Mouse (Mus musculus) limb, embryonic 15.5 days (tissue): ENCODE measurements around the gene Zbtb16. TPM values are rescaled to one million over a fixed set of nuclear protein-coding genes. Genes with fewer than 3 reads are reported as not detected.

Experiments used
- ATAC-seq: fragments of 200-750 bp; cut with Nextera tagmentation; 2 replicates; pipeline ENCODE4 v1.8.0; 2017; ENCODE audit warnings: low read depth, moderate TSS enrichment; ENCODE audit not compliant: insufficient number of reproducible peaks, low FRiP score, low TSS enrichment
- H3K27ac ChIP-seq: fragments of 300-500 bp; sonication (generic); 2 replicates; pipeline ENCODE4 v1.5.1; 2015; ENCODE audit warnings: moderate library complexity, mild to moderate bottlenecking, inconsistent platforms
- H3K27me3 ChIP-seq: fragments of 300-500 bp; sonication (generic); 2 replicates; pipeline ENCODE4 v1.6.1; 2015; ENCODE audit warnings: inconsistent platforms
- H3K36me3 ChIP-seq: fragments of 300-500 bp; sonication (generic); 2 replicates; pipeline ENCODE4 v1.6.1; 2015; ENCODE audit warnings: inconsistent platforms
- H3K4me1 ChIP-seq: fragments of 300-500 bp; sonication (generic); 2 replicates; pipeline ENCODE4 v1.6.1; 2015; ENCODE audit warnings: inconsistent platforms
- H3K4me2 ChIP-seq: fragments of 300-500 bp; sonication (generic); 2 replicates; pipeline ENCODE4 v1.6.1; 2015; ENCODE audit warnings: mild to moderate bottlenecking, inconsistent platforms
- H3K4me3 ChIP-seq: fragments of 300-500 bp; sonication (generic); 2 replicates; pipeline ENCODE4 v1.5.1; 2015; ENCODE audit warnings: mild to moderate bottlenecking, inconsistent platforms
- H3K9ac ChIP-seq: fragments of 300-500 bp; sonication (generic); 2 replicates; pipeline ENCODE4 v1.6.1; 2015; ENCODE audit warnings: inconsistent platforms
- H3K9me3 ChIP-seq: fragments of 300-500 bp; sonication (generic); 2 replicates; pipeline ENCODE4 v1.6.1; 2016; ENCODE audit warnings: inconsistent platforms
- WGBS: fragments of 180-500 bp; shearing (Covaris S2); methylation state at CpG from one replicate; pipeline ENCODE4 v1.1.7; 2015; 5-methylcytosine and 5-hydroxymethylcytosine counted together
- polyA plus RNA-seq: library from polyadenylated mRNA; unstranded; fragments of >200 nt; fragmentation: Nextera tagmentation; extraction: Ambion mirVana; gene quantifications from 2 replicates; pipeline ENCODE4 v1.2.1, GENCODE M21; 2015

The Zbtb16 gene
- polyA plus RNA-seq, 1 experiment from 2014 or later: 5.7 TPM

- H3K4me3 ChIP-seq: no peak overlapping the region
- no peaks in the 10 kb centered on the region for H3K36me3 ChIP-seq
- no peak overlapping the region for H3K9ac ChIP-seq
- no peak overlapping the region for H3K4me2 ChIP-seq
- H3K9me3 ChIP-seq: no peaks in the 10 kb centered on the region
- H3K4me1 ChIP-seq: peaks cover 11% of the 10 kb centered on the region; the same call in 1 of the 2 replicates
- H3K27me3 ChIP-seq: peaks cover 25% of the 10 kb centered on the region
- H3K27ac ChIP-seq: no peak overlapping the region
- WGBS: 86% methylated on average over 3 of the region's 3 CpGs
- no peak for ATAC-seq
Observed at GRCm38 (mm10) chr9:48666702-48667101, 169.3 kb downstream of the Zbtb16 start.

GRCm38 (mm10) chr9:48663052-48663433, 173.0 kb downstream of the Zbtb16 start:
- Histone ChIP-seq H3K4me1 (peaks cover 11% of the 10 kb centered on the region; the same call in 1 of the 2 replicates), H3K9ac (no peak overlapping the region), H3K4me2 (no peak overlapping the region), H3K27me3 (peaks cover 30% of the 10 kb centered on the region), H3K4me3 (no peak overlapping the region), H3K27ac (no peak overlapping the region), H3K9me3 (no peaks in the 10 kb centered on the region), H3K36me3 (no peaks in the 10 kb centered on the region)
- no peak for ATAC-seq
- 32% methylated on average over 13 of the region's 13 CpGs for WGBS

- ATAC-seq: no peak
- Histone ChIP-seq H3K27ac (no peak overlapping the region), H3K4me1 (peaks cover 11% of the 10 kb centered on the region; the same call in 1 of the 2 replicates), H3K27me3 (peaks cover 35% of the 10 kb centered on the region), H3K36me3 (no peaks in the 10 kb centered on the region), H3K4me3 (no peak overlapping the region), H3K9me3 (no peaks in the 10 kb centered on the region), H3K4me2 (no peak overlapping the region), H3K9ac (no peak overlapping the region)
- 20% methylated on average over 15 of the region's 15 CpGs for WGBS
Observed at GRCm38 (mm10) chr9:48662361-48663051, 173.5 kb downstream of the Zbtb16 start.

- Histone ChIP-seq H3K36me3 (no peaks in the 10 kb centered on the region), H3K9me3 (no peaks in the 10 kb centered on the region), H3K4me1 (peaks cover 11% of the 10 kb centered on the region; the same call in 1 of the 2 replicates), H3K4me2 (no peak overlapping the region), H3K27me3 (peaks cover 40% of the 10 kb centered on the region), H3K27ac (no peak overlapping the region), H3K4me3 (no peak overlapping the region), H3K9ac (no peak overlapping the region)
- 59% methylated on average over 9 of the region's 9 CpGs for WGBS
- no peak for ATAC-seq
Observed at GRCm38 (mm10) chr9:48661225-48662023, 174.6 kb downstream of the Zbtb16 start.

- no peak for ATAC-seq
- Histone ChIP-seq H3K9ac (no peak overlapping the region), H3K9me3 (no peaks in the 10 kb centered on the region), H3K4me3 (no peak overlapping the region), H3K4me2 (no peak overlapping the region), H3K27ac (no peak overlapping the region), H3K36me3 (no peaks in the 10 kb centered on the region), H3K4me1 (no peaks in the 10 kb centered on the region), H3K27me3 (peaks cover 22% of the 10 kb centered on the region)
- 16% methylated on average over 5 of the region's 5 CpGs for WGBS
Observed at GRCm38 (mm10) chr9:48655525-48656169, 180.4 kb downstream of the Zbtb16 start.

- no peak overlapping the region for H3K4me2 ChIP-seq
- no peaks in the 10 kb centered on the region for H3K36me3 ChIP-seq
- H3K27ac ChIP-seq: no peak overlapping the region
- H3K9ac ChIP-seq: no peak overlapping the region
- ATAC-seq: no peak
- H3K27me3 ChIP-seq: peaks cover 31% of the 10 kb centered on the region
- no peak overlapping the region for H3K4me3 ChIP-seq
- no peaks in the 10 kb centered on the region for H3K4me1 ChIP-seq
- no peaks in the 10 kb centered on the region for H3K9me3 ChIP-seq
- 9% methylated on average over 8 of the region's 8 CpGs for WGBS
Observed at GRCm38 (mm10) chr9:48654730-48655129, 181.3 kb downstream of the Zbtb16 start.

GRCm38 (mm10) chr9:48653399-48654070, 182.5 kb downstream of the Zbtb16 start:
- ATAC-seq: no peak
- Histone ChIP-seq H3K4me2 (no peak overlapping the region), H3K27ac (no peak overlapping the region), H3K4me3 (no peak overlapping the region), H3K27me3 (peaks cover 43% of the 10 kb centered on the region), H3K36me3 (no peaks in the 10 kb centered on the region), H3K4me1 (peaks cover 8% of the 10 kb centered on the region), H3K9me3 (no peaks in the 10 kb centered on the region), H3K9ac (no peak overlapping the region)
- WGBS: 42% methylated on average over 7 of the region's 7 CpGs

- 50% methylated on average over 4 of the region's 4 CpGs for WGBS
- ATAC-seq: no peak
- H3K9ac ChIP-seq: no peak overlapping the region
- H3K4me3 ChIP-seq: no peak overlapping the region
- H3K4me2 ChIP-seq: no peak overlapping the region
- no peaks in the 10 kb centered on the region for H3K9me3 ChIP-seq
- H3K36me3 ChIP-seq: no peaks in the 10 kb centered on the region
- H3K4me1 ChIP-seq: peaks cover 12% of the 10 kb centered on the region
- no peak overlapping the region for H3K27ac ChIP-seq
- H3K27me3 ChIP-seq: peaks cover 45% of the 10 kb centered on the region
Observed at GRCm38 (mm10) chr9:48652026-48652425, 184.0 kb downstream of the Zbtb16 start.

GRCm38 (mm10) chr9:48650846-48651245, 185.2 kb downstream of the Zbtb16 start:
- no peaks in the 10 kb centered on the region for H3K36me3 ChIP-seq
- no peak overlapping the region for H3K4me3 ChIP-seq
- H3K4me1 ChIP-seq: peaks cover 12% of the 10 kb centered on the region
- no peaks in the 10 kb centered on the region for H3K9me3 ChIP-seq
- no peak overlapping the region for H3K4me2 ChIP-seq
- 82% methylated on average over 2 of the region's 2 CpGs for WGBS
- no peak for ATAC-seq
- peaks cover 50% of the 10 kb centered on the region for H3K27me3 ChIP-seq
- no peak overlapping the region for H3K27ac ChIP-seq
- no peak overlapping the region for H3K9ac ChIP-seq

GRCm38 (mm10) chr9:48649851-48650685, 186.0 kb downstream of the Zbtb16 start:
- Histone ChIP-seq H3K4me1 (peaks cover 12% of the 10 kb centered on the region), H3K4me2 (no peak overlapping the region), H3K9ac (no peak overlapping the region), H3K9me3 (no peaks in the 10 kb centered on the region), H3K27ac (no peak overlapping the region), H3K4me3 (no peak overlapping the region), H3K36me3 (no peaks in the 10 kb centered on the region), H3K27me3 (peaks cover 54% of the 10 kb centered on the region)
- 41% methylated on average over 17 of the region's 17 CpGs for WGBS
- ATAC-seq: no peak
